Mouse (Mus musculus): ENCODE data around the gene Slc1a3. TPM values are rescaled to one million over a fixed set of nuclear protein-coding genes. Genes with fewer than 3 reads are reported as not detected.

Gene Slc1a3
- polyA plus RNA-seq, 1 experiment from 2014 or later: 22.7 TPM

DNA sequence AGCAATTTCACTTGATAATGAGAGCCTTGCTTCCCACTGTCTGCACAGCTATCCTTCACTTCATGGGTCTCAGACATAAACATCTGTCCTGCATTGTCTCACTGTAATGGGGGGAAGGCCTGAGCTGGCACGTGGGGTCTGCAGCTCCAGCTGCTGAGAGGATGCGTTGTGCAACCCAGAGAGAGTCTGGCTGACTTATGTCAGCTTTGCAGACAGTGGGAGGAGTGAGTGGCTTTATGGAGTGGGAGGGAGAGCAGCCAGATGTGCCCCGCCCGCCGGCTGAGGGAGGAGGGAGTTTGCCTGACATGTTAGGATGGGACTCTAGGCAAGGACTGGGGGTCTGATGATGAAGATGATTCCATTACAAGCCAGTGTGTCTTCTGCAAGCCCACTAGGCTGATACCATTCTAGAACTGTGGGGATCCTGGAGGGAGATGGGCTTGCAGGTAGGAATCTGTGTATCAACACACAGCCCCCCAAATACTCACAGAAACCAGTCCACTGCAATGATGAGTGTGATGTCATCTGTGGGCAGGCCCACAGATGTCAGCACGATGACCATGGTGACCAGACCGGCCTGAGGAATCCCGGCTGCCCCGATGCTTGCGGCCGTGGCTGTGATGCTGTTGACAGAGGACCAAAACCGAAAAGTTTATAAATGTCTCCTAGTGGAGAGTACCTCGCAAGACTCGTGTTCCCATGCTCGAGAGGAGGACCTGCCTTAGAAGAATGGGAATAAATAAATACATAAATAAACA lies 71.8 kb downstream of the Slc1a3 start:
- WGBS (ENCODE audit: insufficient replicate concordance): 75% methylated on average over 15 of the region's 15 CpGs
- peaks cover 7% of the 10 kb centered on the region for H3K36me3 ChIP-seq (ENCODE audit: control insufficient read depth, insufficient read depth, low read length)
- no peak overlapping the region for H3K4me2 ChIP-seq
- ATAC-seq (replicated peaks; ENCODE audit: insufficient number of reproducible peaks, low FRiP score, low TSS enrichment): no peak
- no peak overlapping the region for H3K4me3 ChIP-seq (ENCODE audit: low read depth, low read length)
- H3K4me1 ChIP-seq (ENCODE audit: control insufficient read depth, insufficient read depth, low read length): no peaks in the 10 kb centered on the region
- H3K27ac ChIP-seq (ENCODE audit: low read depth, low read length): no peak overlapping the region
- H3K9me3 ChIP-seq (replicated peaks; ENCODE audit: control insufficient read depth, low read length): no peaks in the 10 kb centered on the region
- no peak overlapping the region for H3K9ac ChIP-seq (ENCODE audit: low read depth, low read length)
- no peaks in the 10 kb centered on the region for H3K27me3 ChIP-seq (ENCODE audit: control insufficient read depth, insufficient read depth, low read length)

DNA sequence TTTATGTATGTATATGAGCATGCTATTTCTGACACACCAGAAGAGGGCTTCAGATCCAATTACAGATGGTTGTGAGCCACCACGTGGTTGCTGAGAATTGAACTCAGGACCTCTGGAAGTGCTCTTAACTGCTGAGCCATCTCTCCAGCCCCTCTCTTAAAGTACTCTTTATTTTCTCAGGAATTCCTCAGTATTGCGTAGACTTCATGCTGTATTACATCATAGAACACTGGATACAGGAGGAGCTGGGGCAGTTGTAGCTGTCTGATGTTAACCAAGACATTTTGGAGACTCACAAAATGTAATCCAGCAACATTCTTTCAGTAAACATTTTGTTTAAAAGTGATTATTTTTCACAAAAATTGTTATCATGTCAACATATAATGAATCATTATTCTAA lies 73.3 kb downstream of the Slc1a3 start:
- no peaks in the 10 kb centered on the region for H3K9me3 ChIP-seq (replicated peaks; ENCODE audit: control insufficient read depth, low read length)
- H3K27ac ChIP-seq (ENCODE audit: low read depth, low read length): no peak overlapping the region
- no peak for ATAC-seq (replicated peaks; ENCODE audit: insufficient number of reproducible peaks, low FRiP score, low TSS enrichment)
- peaks cover 3% of the 10 kb centered on the region for H3K4me1 ChIP-seq (ENCODE audit: control insufficient read depth, insufficient read depth, low read length)
- no peak overlapping the region for H3K4me2 ChIP-seq
- no peak overlapping the region for H3K4me3 ChIP-seq (ENCODE audit: low read depth, low read length)
- H3K9ac ChIP-seq (ENCODE audit: low read depth, low read length): no peak overlapping the region
- no peaks in the 10 kb centered on the region for H3K27me3 ChIP-seq (ENCODE audit: control insufficient read depth, insufficient read depth, low read length)
- peaks cover 5% of the 10 kb centered on the region for H3K36me3 ChIP-seq (ENCODE audit: control insufficient read depth, insufficient read depth, low read length)
- WGBS (ENCODE audit: insufficient replicate concordance): 78% methylated on average over 2 of the region's 2 CpGs

DNA sequence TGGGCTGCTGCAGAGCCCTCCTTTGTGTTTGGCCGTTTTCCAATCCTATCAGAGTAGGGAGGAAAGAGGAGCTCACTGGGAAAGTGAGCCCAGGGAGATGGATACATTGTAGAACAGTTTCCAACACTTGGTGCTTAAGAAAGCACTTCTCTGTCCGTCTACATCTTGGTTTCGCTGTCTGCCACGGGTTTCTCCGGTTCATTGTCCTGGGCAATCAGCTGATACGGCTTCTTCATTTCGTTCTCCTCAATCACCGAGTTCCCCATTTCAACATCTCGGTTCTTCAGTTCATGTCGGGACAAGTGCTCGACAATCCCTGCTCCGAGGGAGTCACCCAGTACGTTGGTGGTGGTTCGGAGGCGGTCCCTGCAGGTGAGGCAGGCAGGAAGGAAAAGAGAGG lies 74.6 kb downstream of the Slc1a3 start:
- 93% methylated on average over 15 of the region's 15 CpGs for WGBS (ENCODE audit: insufficient replicate concordance)

DNA sequence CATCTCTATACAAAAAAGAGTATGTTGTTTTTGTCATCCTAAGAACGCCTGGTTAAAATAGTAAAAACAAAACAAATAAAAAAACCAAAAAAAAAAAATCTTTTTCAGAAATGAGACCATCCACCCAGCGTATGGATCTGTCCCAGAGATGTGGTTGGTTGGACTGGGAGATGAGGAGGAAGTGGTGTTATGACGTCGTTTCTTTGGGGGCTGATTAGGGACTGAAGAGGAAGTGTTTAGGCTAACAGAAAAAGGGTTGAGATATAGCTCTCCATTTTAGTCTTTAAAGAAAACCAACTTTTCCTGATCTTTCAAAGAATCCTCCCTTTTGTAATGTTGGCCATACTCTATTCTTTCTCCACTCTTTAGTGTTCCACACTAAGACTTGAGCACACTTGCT lies 75.8 kb downstream of the Slc1a3 start:
- H3K4me1 ChIP-seq (ENCODE audit: control insufficient read depth, insufficient read depth, low read length): peaks cover 4% of the 10 kb centered on the region
- no peak overlapping the region for H3K4me3 ChIP-seq (ENCODE audit: low read depth, low read length)
- no peaks in the 10 kb centered on the region for H3K9me3 ChIP-seq (replicated peaks; ENCODE audit: control insufficient read depth, low read length)
- H3K36me3 ChIP-seq (ENCODE audit: control insufficient read depth, insufficient read depth, low read length): peaks cover 2% of the 10 kb centered on the region; the same call in 1 of the 2 replicates
- no peak overlapping the region for H3K27ac ChIP-seq (ENCODE audit: low read depth, low read length)
- H3K9ac ChIP-seq (ENCODE audit: low read depth, low read length): no peak overlapping the region
- H3K27me3 ChIP-seq (ENCODE audit: control insufficient read depth, insufficient read depth, low read length): no peaks in the 10 kb centered on the region
- no peak overlapping the region for H3K4me2 ChIP-seq
- 62% methylated on average over 4 of the region's 4 CpGs for WGBS (ENCODE audit: insufficient replicate concordance)
- ATAC-seq (replicated peaks; ENCODE audit: insufficient number of reproducible peaks, low FRiP score, low TSS enrichment): no peak

More for the DNA sequence above, 74.6 kb downstream of the Slc1a3 start:
- Histone ChIP-seq H3K27me3 (ENCODE audit: control insufficient read depth, insufficient read depth, low read length) (no peaks in the 10 kb centered on the region), H3K4me2 (no peak overlapping the region), H3K36me3 (ENCODE audit: control insufficient read depth, insufficient read depth, low read length) (peaks cover 2% of the 10 kb centered on the region; the same call in 1 of the 2 replicates), H3K4me3 (ENCODE audit: low read depth, low read length) (no peak overlapping the region), H3K27ac (ENCODE audit: low read depth, low read length) (no peak overlapping the region), H3K9me3 (replicated peaks; ENCODE audit: control insufficient read depth, low read length) (no peaks in the 10 kb centered on the region), H3K4me1 (ENCODE audit: control insufficient read depth, insufficient read depth, low read length) (peaks cover 4% of the 10 kb centered on the region), H3K9ac (ENCODE audit: low read depth, low read length) (no peak overlapping the region)
- ATAC-seq (replicated peaks; ENCODE audit: insufficient number of reproducible peaks, low FRiP score, low TSS enrichment): no peak

DNA sequence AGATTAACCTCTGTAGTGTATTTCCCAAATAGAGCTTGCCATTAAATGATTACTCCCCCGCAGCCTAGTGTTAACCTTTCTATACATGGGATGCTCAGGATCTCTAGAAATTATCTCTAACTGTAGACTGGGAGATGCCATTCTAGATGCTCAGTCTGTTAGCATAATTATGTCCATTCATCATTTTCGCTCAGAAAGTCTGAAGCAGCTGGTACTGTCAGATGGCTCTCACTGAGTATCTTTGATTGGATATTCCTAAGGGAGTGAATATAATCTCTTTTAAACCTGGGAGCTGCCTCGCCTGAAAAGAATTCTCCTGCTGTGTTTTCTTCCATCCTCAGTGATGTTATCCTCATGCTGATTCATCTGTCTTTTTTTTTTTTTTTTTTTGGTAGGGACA lies 76.2 kb downstream of the Slc1a3 start:
- Histone ChIP-seq H3K9me3 (replicated peaks; ENCODE audit: control insufficient read depth, low read length) (no peaks in the 10 kb centered on the region), H3K4me3 (ENCODE audit: low read depth, low read length) (no peak overlapping the region), H3K4me2 (no peak overlapping the region), H3K27me3 (ENCODE audit: control insufficient read depth, insufficient read depth, low read length) (no peaks in the 10 kb centered on the region), H3K4me1 (ENCODE audit: control insufficient read depth, insufficient read depth, low read length) (peaks cover 4% of the 10 kb centered on the region), H3K9ac (ENCODE audit: low read depth, low read length) (no peak overlapping the region), H3K27ac (ENCODE audit: low read depth, low read length) (no peak overlapping the region), H3K36me3 (ENCODE audit: control insufficient read depth, insufficient read depth, low read length) (peaks cover 2% of the 10 kb centered on the region; the same call in 1 of the 2 replicates)
- WGBS (ENCODE audit: insufficient replicate concordance): 74% methylated on average over 3 of the region's 3 CpGs
- ATAC-seq (replicated peaks; ENCODE audit: insufficient number of reproducible peaks, low FRiP score, low TSS enrichment): no peak

DNA sequence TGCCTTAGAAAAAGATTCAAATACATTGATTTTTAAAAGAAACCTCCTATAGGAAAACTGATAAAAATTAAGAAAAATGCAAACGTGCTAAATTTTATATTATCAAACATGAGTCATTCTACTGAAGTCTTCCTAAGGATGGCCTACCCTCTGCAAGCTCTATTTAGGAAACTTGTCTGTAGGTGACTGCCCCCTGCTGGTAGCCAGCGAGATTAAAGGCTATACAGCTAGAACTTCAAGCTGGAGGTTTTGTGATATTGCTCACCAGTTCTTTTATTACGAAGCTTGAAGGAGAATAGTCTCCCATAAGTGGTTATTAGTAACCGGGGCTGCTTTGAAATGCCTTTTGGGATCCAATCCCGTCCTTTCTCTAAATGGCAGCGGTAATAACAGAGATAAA lies 77.2 kb downstream of the Slc1a3 start:
- Histone ChIP-seq H3K4me3 (ENCODE audit: low read depth, low read length) (no peak overlapping the region), H3K9me3 (replicated peaks; ENCODE audit: control insufficient read depth, low read length) (no peaks in the 10 kb centered on the region), H3K27ac (ENCODE audit: low read depth, low read length) (no peak overlapping the region), H3K4me1 (ENCODE audit: control insufficient read depth, insufficient read depth, low read length) (peaks cover 4% of the 10 kb centered on the region), H3K4me2 (no peak overlapping the region), H3K27me3 (ENCODE audit: control insufficient read depth, insufficient read depth, low read length) (no peaks in the 10 kb centered on the region), H3K36me3 (ENCODE audit: control insufficient read depth, insufficient read depth, low read length) (peaks cover 2% of the 10 kb centered on the region; the same call in 1 of the 2 replicates), H3K9ac (ENCODE audit: low read depth, low read length) (no peak overlapping the region)
- 58% methylated on average over 6 of the region's 6 CpGs for WGBS (ENCODE audit: insufficient replicate concordance)
- no peak for ATAC-seq (replicated peaks; ENCODE audit: insufficient number of reproducible peaks, low FRiP score, low TSS enrichment)

DNA sequence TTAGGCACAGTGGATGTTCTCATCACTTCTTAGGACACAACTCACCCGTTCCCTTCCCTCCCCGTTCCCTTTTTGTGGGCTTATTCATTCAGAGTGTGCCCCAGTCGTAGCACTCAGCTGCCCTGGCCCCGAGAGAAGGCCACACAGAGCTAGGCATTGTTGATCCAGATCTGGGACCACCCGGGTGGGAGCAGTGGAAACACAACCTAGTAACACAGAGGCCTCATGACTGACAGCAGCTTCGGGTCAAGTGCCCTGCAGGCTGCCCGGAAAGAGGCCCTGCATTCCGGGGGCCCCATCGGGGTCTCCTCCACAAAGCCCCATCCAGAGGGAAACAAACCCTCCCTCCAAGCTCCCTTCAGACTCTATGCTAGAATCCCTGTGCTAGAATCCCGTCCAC lies 78.2 kb downstream of the Slc1a3 start:
- Histone ChIP-seq H3K27ac (ENCODE audit: low read depth, low read length) (no peak overlapping the region), H3K36me3 (ENCODE audit: control insufficient read depth, insufficient read depth, low read length) (0 out of 2 replicates have a peak, but pooled peaks cover 2% of the 10 kb centered on the region), H3K27me3 (ENCODE audit: control insufficient read depth, insufficient read depth, low read length) (0 out of 2 replicates have a peak, but pooled peaks cover 2% of the 10 kb centered on the region), H3K9me3 (replicated peaks; ENCODE audit: control insufficient read depth, low read length) (no peaks in the 10 kb centered on the region), H3K4me2 (no peak overlapping the region), H3K4me3 (ENCODE audit: low read depth, low read length) (no peak overlapping the region), H3K4me1 (ENCODE audit: control insufficient read depth, insufficient read depth, low read length) (peaks cover 4% of the 10 kb centered on the region), H3K9ac (ENCODE audit: low read depth, low read length) (no peak overlapping the region)
- ATAC-seq (replicated peaks; ENCODE audit: insufficient number of reproducible peaks, low FRiP score, low TSS enrichment): no peak
- WGBS (ENCODE audit: insufficient replicate concordance): 24% methylated on average over 10 of the region's 10 CpGs

DNA sequence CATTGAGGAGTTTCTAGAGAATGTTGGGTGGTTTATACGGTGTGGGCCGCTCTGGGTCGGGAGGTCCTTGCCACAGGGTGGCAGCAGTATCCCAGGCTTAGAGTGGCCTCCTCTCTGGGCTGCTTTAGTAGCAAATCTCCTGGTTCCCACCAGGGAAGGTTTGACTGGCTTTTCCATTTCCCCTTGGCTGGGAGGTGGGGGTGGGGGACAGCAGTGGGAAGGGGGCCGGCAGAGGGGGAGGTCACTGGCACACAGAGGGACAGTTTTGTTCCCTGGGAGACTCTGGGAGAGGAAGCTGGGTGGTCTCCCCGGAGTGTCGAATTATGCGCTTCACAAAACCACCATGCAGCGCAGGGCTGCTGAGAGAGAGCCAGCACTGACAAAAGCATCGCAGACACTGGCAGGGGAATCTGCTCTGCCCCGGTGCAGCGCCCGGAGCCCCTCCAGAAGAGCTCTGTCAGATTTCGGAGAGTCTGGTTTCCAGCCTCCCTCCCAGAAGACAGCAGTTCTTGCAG lies 81.2 kb downstream of the Slc1a3 start:
- H3K27ac ChIP-seq (ENCODE audit: low read depth, low read length): no peak overlapping the region
- H3K27me3 ChIP-seq (ENCODE audit: control insufficient read depth, insufficient read depth, low read length): 0 out of 2 replicates have a peak, but pooled peaks cover 2% of the 10 kb centered on the region
- peak; percentile 73 for ATAC-seq (replicated peaks; ENCODE audit: insufficient number of reproducible peaks, low FRiP score, low TSS enrichment)
- H3K4me3 ChIP-seq (ENCODE audit: low read depth, low read length): peak overlapping the region; percentile 45
- WGBS (ENCODE audit: insufficient replicate concordance): under 1% methylated on average over 13 of the region's 13 CpGs
- H3K9me3 ChIP-seq (replicated peaks; ENCODE audit: control insufficient read depth, low read length): no peaks in the 10 kb centered on the region
- peak overlapping the region; percentile 90 for H3K4me2 ChIP-seq
- peak overlapping the region; percentile 54; the same call in 1 of the 2 replicates for H3K9ac ChIP-seq (ENCODE audit: low read depth, low read length)
- no peaks in the 10 kb centered on the region for H3K36me3 ChIP-seq (ENCODE audit: control insufficient read depth, insufficient read depth, low read length)
- H3K4me1 ChIP-seq (ENCODE audit: control insufficient read depth, insufficient read depth, low read length): peaks cover 4% of the 10 kb centered on the region

All from heart, embryonic 11.5 days (tissue).